Mouse (Mus musculus): ENCODE measurements around the gene Ltbr. TPM values are rescaled to one million over a fixed set of nuclear protein-coding genes. Genes with fewer than 3 reads are reported as not detected.

Gene Ltbr
- polyA plus RNA-seq, 1 experiment from 2014 or later = 47.0 TPM

DNA sequence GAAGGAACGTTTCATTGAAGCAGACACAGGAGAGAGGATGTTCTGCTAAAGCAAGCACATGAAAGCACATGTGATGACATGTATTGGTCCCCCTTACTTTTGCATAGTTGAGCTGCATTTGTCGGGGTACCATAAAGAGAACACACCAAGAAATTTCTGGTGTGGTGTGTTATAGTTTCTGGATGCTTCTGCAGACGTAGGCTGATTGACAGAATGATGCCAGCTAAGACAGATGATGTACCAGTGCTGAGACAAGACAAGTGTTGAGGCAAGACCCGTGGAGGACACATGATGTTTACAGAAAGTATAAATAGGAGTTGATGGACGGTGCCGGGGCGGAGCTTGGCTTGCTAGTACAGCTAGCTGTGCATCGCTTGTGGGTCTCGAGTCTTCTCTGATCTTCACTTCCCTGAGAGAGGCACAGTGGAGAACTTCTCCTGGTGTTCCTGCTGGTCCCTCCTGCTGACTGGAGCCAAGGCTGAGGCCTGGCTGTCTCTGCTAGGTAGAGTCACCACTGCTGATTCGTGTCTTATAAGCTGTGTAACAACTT, 53.6 kb downstream of the Ltbr start:
- H3K4me1 ChIP-seq = peaks cover 11% of the 10 kb centered on the region; the same call in 1 of the 2 replicates
- H3K4me2 ChIP-seq = no peak overlapping the region
- ATAC-seq (ENCODE audit: insufficient number of reproducible peaks, low FRiP score, low TSS enrichment, low read depth) = no peak
- H3K9me3 ChIP-seq = no peaks in the 10 kb centered on the region
- no peaks in the 10 kb centered on the region for H3K27me3 ChIP-seq
- H3K4me3 ChIP-seq = no peak overlapping the region
- WGBS = 78% methylated on average over 10 of the region's 10 CpGs
- H3K27ac ChIP-seq = no peak overlapping the region
- H3K9ac ChIP-seq = no peak overlapping the region
- no peaks in the 10 kb centered on the region for H3K36me3 ChIP-seq

Other genes starting within 250 kb of the Ltbr start
- 6.5 and 6.6 TPM in 2 replicates for gene Lpar5, start 246.0 kb downstream of the Ltbr start, polyA plus RNA-seq (2015; fragmentation: Nextera tagmentation; extraction: Ambion mirVana)
- gene Chd4, start 217.9 kb downstream of the Ltbr start, polyA plus RNA-seq (2015; fragmentation: Nextera tagmentation; extraction: Ambion mirVana) = 66.7 TPM in 2 replicates
- 54.4 and 58.0 TPM in 2 replicates for gene Nop2, start 182.0 kb downstream of the Ltbr start, polyA plus RNA-seq (2015; fragmentation: Nextera tagmentation; extraction: Ambion mirVana)
- 26.6 and 46.8 TPM in 2 replicates for gene Iffo1, start 168.6 kb downstream of the Ltbr start, polyA plus RNA-seq (2015; fragmentation: Nextera tagmentation; extraction: Ambion mirVana)
- 1,547 and 1,728 TPM in 2 replicates for gene Gapdh, start 147.4 kb downstream of the Ltbr start, polyA plus RNA-seq (2015; fragmentation: Nextera tagmentation; extraction: Ambion mirVana)
- 86.4 and 87.0 TPM in 2 replicates for gene Ncapd2, start 122.2 kb downstream of the Ltbr start, polyA plus RNA-seq (2015; fragmentation: Nextera tagmentation; extraction: Ambion mirVana)
- 210 and 220 TPM in 2 replicates for gene Mrpl51, start 122.1 kb downstream of the Ltbr start, polyA plus RNA-seq (2015; fragmentation: Nextera tagmentation; extraction: Ambion mirVana)
- 4.8 and 4.9 TPM in 2 replicates for gene Vamp1, start 98.3 kb downstream of the Ltbr start, polyA plus RNA-seq (2015; fragmentation: Nextera tagmentation; extraction: Ambion mirVana)
- 4.9 and 5.7 TPM in 2 replicates for gene Tapbpl, start 82.0 kb downstream of the Ltbr start, polyA plus RNA-seq (2015; fragmentation: Nextera tagmentation; extraction: Ambion mirVana)
- 1.5 and 3.2 TPM in 2 replicates for gene Cd27, start 76.9 kb downstream of the Ltbr start, polyA plus RNA-seq (2015; fragmentation: Nextera tagmentation; extraction: Ambion mirVana)
- gene Tuba3a, start 27.8 kb downstream of the Ltbr start, polyA plus RNA-seq (2015; fragmentation: Nextera tagmentation; extraction: Ambion mirVana) = 0.34 TPM in 1 of 2 replicates, not detected in the other
- gene Scnn1a, start 6.8 kb upstream of the Ltbr start, polyA plus RNA-seq (2015; fragmentation: Nextera tagmentation; extraction: Ambion mirVana) = 5.2 and 5.3 TPM in 2 replicates
- 95.6 and 98.8 TPM in 2 replicates for gene Tnfrsf1a, start 35.5 kb upstream of the Ltbr start, polyA plus RNA-seq (2015; fragmentation: Nextera tagmentation; extraction: Ambion mirVana)
- 4.2 and 4.5 TPM in 2 replicates for gene Plekhg6, start 66.9 kb upstream of the Ltbr start, polyA plus RNA-seq (2015; fragmentation: Nextera tagmentation; extraction: Ambion mirVana)
- 490 and 511 TPM in 2 replicates for gene Cd9, start 180.9 kb upstream of the Ltbr start, polyA plus RNA-seq (2015; fragmentation: Nextera tagmentation; extraction: Ambion mirVana)
- 7.9 and 11.3 TPM in 2 replicates for gene Vwf, start 232.9 kb upstream of the Ltbr start, polyA plus RNA-seq (2015; fragmentation: Nextera tagmentation; extraction: Ambion mirVana)